Mouse (Mus musculus): Measurements from ENCODE around the gene Eif4h. TPM values are rescaled to one million over a fixed set of nuclear protein-coding genes. Genes with fewer than 3 reads are reported as not detected.
A peak's percentile ranks its signal among the peaks of the same experiment; 100 is the strongest.
"Not testable (repeated sequence)": the region's sequence is repeated elsewhere in the genome, so short reads cannot be mapped to it uniquely, and the experiment has no call there.

Gene Eif4h
- polyA plus RNA-seq, 1 experiment from 2014 or later = 396 TPM

DNA sequence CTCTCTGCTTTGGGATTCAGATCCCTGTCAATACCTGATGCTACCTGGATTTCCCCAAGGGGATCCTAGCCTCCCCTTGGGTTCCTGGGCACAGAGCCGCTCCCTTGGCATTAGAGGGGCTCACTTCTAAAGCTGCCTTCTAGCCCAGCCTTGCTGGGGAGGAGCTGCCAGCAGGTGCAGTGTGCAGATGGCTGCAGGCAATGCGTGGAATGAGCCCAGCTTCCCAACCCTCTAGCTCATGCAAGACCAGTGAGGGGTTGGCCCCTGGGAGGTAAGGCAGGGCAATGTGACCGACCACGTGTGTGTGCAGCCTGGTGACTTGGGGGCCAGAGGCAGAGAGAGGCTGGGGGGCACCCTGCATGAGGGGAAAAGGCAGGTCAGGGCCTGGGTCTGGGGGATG lies 17.4 kb upstream of the Eif4h start:
- Histone ChIP-seq H3K4me2 (ENCODE audit: low read depth, low read length) (no peak overlapping the region), H3K36me3 (ENCODE audit: control insufficient read depth, insufficient read depth, low read length) (no peaks in the 10 kb centered on the region), H3K9ac (ENCODE audit: low read depth, low read length) (no peak overlapping the region), H3K4me3 (ENCODE audit: low read length) (no peak overlapping the region), H3K27me3 (replicated peaks; ENCODE audit: control insufficient read depth, insufficient read depth, low read length) (no peaks in the 10 kb centered on the region), H3K4me1 (ENCODE audit: control insufficient read depth, insufficient read depth, low read length) (no peaks in the 10 kb centered on the region), H3K27ac (ENCODE audit: low read length) (no peak overlapping the region), H3K9me3 (ENCODE audit: control insufficient read depth, low read length) (no peaks in the 10 kb centered on the region)
- 77% methylated on average over 4 of the region's 4 CpGs for WGBS
- no peak for ATAC-seq

DNA sequence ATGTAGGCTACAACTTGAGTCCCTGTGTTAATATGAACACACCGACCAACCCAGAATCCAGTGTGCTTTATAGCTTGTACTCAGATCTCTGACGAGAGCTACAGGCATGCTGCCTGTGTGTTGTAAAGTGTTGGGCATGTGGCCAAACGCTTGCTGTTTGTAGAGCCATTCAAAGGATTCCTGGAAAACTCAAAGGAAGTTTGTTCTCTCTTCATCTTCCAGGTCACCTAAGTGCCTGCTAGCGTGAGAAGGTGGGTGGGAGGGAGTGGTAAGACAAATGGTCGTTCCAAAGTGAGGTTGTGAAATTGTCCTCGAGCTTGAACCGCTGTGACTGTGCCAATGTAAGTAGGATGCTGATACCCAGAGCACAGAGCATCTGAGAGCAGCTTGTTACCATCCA lies 12.7 kb upstream of the Eif4h start:
- no peak for ATAC-seq

DNA sequence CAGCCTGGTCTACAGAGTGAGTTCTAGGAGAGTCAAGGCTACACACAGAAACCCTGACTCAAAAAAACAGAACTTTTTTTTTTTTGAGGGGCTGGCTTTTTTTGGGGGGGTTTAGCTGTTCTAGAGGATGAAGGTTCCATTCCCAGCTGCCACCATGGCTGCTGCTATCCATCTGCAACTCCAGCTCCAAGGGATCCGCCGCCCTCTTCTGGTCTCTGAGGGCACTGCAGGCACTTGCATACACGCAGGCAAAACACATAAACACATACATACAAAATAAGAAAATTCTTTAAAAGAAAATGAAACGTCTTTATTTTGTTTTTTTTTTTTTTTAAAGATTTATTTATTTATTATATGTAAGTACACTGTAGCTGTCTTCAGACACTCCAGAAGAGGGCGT lies 11.6 kb upstream of the Eif4h start:
- no peak overlapping the region for H3K27ac ChIP-seq (ENCODE audit: low read length)
- no peaks in the 10 kb centered on the region for H3K27me3 ChIP-seq (replicated peaks; ENCODE audit: control insufficient read depth, insufficient read depth, low read length)
- WGBS = 39% methylated on average over 4 of the region's 5 CpGs
- no peaks in the 10 kb centered on the region for H3K36me3 ChIP-seq (ENCODE audit: control insufficient read depth, insufficient read depth, low read length)
- ATAC-seq = no peak
- H3K9me3 ChIP-seq (ENCODE audit: control insufficient read depth, low read length) = no peaks in the 10 kb centered on the region
- H3K4me1 ChIP-seq (ENCODE audit: control insufficient read depth, insufficient read depth, low read length) = no peaks in the 10 kb centered on the region
- H3K4me3 ChIP-seq (ENCODE audit: low read length) = no peak overlapping the region
- no peak overlapping the region for H3K9ac ChIP-seq (ENCODE audit: low read depth, low read length)
- H3K4me2 ChIP-seq (ENCODE audit: low read depth, low read length) = no peak overlapping the region

More for the DNA sequence above, 12.7 kb upstream of the Eif4h start:
- Histone ChIP-seq H3K27me3 (replicated peaks; ENCODE audit: control insufficient read depth, insufficient read depth, low read length) (no peaks in the 10 kb centered on the region), H3K27ac (ENCODE audit: low read length) (no peak overlapping the region), H3K36me3 (ENCODE audit: control insufficient read depth, insufficient read depth, low read length) (no peaks in the 10 kb centered on the region), H3K4me3 (ENCODE audit: low read length) (no peak overlapping the region), H3K9me3 (ENCODE audit: control insufficient read depth, low read length) (no peaks in the 10 kb centered on the region), H3K9ac (ENCODE audit: low read depth, low read length) (no peak overlapping the region), H3K4me1 (ENCODE audit: control insufficient read depth, insufficient read depth, low read length) (no peaks in the 10 kb centered on the region), H3K4me2 (ENCODE audit: low read depth, low read length) (no peak overlapping the region)
- WGBS = 35% methylated on average over 7 of the region's 7 CpGs

DNA sequence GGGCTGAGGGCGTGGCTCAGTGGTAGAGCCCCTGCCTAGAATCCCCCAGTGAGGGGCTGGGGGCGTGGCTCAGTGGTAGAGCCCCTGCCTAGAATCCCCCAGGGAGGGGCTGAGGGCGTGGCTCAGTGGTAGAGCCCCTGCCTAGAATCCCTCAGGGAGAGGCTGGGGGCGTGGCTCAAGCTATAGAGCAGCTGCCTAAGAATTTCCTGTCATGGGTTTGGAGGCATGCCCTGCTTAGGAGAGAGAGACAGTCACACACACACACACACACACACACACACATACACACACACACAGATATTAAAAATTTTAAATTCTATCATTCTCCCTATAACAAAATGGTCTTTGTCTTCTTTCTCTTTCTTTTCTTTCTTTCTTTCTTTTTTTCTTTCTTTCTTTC lies 9.7 kb upstream of the Eif4h start:
- ATAC-seq = 0 out of 2 replicates have a peak, but pooled peaks have one; percentile 35
- not testable (repeated sequence) for H3K9ac ChIP-seq (ENCODE audit: low read depth, low read length); H3K9me3 ChIP-seq (ENCODE audit: control insufficient read depth, low read length); H3K27ac ChIP-seq (ENCODE audit: low read length); H3K4me2 ChIP-seq (ENCODE audit: low read depth, low read length); H3K4me1 ChIP-seq (ENCODE audit: control insufficient read depth, insufficient read depth, low read length); H3K36me3 ChIP-seq (ENCODE audit: control insufficient read depth, insufficient read depth, low read length); H3K4me3 ChIP-seq (ENCODE audit: low read length); H3K27me3 ChIP-seq (replicated peaks; ENCODE audit: control insufficient read depth, insufficient read depth, low read length)
- WGBS = 77% methylated on average over 3 of the region's 4 CpGs

DNA sequence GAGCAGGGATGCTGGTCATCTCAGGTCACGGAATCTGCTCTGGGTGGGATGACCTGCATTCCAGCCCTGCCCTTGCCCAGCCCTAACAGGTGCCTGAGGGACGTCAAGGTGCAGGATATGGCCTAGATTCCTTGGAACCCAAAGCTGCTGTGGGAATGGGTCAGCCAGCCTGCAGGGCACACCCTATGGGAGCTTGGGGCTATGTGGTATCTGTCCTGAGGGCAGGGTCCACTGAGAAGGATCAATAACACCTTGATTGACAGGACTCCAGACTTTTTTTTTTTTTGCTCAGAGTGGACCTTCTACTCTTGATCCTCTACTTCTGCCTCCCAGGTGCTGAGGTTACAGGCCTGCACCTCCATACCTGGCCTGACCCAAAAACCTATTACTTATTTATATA lies 8.1 kb upstream of the Eif4h start:
- no peak overlapping the region for H3K4me3 ChIP-seq (ENCODE audit: low read length)
- WGBS = 77% methylated on average over 2 of the region's 2 CpGs

DNA sequence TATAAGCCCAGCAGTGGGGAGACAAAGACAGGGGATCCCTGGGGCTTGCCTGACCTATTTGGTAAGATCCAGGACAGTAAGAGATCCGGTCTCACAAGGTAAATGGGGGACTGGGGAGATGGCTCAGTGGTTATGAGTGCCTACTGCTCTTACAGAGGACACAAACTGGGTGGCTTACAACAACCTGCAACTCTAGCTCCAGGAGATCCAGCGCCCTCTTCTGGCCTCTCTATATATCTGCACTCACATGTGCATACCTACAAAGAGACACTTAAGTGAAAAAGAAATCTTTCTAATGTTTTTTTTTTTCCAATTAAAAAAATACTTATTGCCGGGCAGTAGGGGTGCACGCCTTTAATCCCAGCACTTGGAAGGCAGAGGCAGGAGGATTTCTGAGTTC lies 7.2 kb upstream of the Eif4h start:
- Histone ChIP-seq H3K9me3 (ENCODE audit: control insufficient read depth, low read length) (no peaks in the 10 kb centered on the region), H3K4me2 (ENCODE audit: low read depth, low read length) (no peak overlapping the region), H3K4me3 (ENCODE audit: low read length) (no peak overlapping the region), H3K27ac (ENCODE audit: low read length) (no peak overlapping the region), H3K9ac (ENCODE audit: low read depth, low read length) (no peak overlapping the region), H3K27me3 (replicated peaks; ENCODE audit: control insufficient read depth, insufficient read depth, low read length) (no peaks in the 10 kb centered on the region), H3K36me3 (ENCODE audit: control insufficient read depth, insufficient read depth, low read length) (no peaks in the 10 kb centered on the region), H3K4me1 (ENCODE audit: control insufficient read depth, insufficient read depth, low read length) (peaks cover 5% of the 10 kb centered on the region; the same call in 1 of the 2 replicates)
- no peak for ATAC-seq
- 73% methylated on average over 4 of the region's 4 CpGs for WGBS

More for the DNA sequence above, 8.1 kb upstream of the Eif4h start:
- H3K9ac ChIP-seq (ENCODE audit: low read depth, low read length) = no peak overlapping the region
- no peak overlapping the region for H3K27ac ChIP-seq (ENCODE audit: low read length)
- no peaks in the 10 kb centered on the region for H3K27me3 ChIP-seq (replicated peaks; ENCODE audit: control insufficient read depth, insufficient read depth, low read length)
- H3K4me2 ChIP-seq (ENCODE audit: low read depth, low read length) = no peak overlapping the region
- H3K9me3 ChIP-seq (ENCODE audit: control insufficient read depth, low read length) = no peaks in the 10 kb centered on the region
- no peak for ATAC-seq
- no peaks in the 10 kb centered on the region for H3K36me3 ChIP-seq (ENCODE audit: control insufficient read depth, insufficient read depth, low read length)
- peaks cover 5% of the 10 kb centered on the region; the same call in 1 of the 2 replicates for H3K4me1 ChIP-seq (ENCODE audit: control insufficient read depth, insufficient read depth, low read length)

DNA sequence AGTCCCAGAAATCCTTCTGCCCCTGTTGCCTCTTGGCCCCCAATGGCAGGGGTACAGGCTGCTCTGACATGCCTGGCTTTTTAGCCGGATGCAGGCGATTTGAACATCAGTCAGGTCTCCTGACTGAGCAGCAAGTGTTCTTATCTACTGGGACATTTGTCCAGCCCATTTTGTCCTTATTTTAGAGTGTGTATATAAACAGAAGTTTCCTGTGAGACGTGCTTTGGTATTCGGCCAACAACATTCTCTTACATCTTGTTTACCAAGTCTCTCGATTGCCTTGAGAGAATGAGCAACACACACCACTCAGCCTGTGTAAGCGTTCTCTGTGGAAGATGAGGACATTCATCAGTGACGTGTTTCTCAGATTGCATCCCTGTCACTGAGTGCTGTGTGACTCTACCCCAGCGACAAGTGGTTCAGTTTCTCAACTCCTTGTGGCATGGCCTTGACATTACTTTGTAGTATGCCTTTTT lies 5.4 kb upstream of the Eif4h start:
- no peaks in the 10 kb centered on the region for H3K27me3 ChIP-seq (replicated peaks; ENCODE audit: control insufficient read depth, insufficient read depth, low read length)
- no peaks in the 10 kb centered on the region for H3K9me3 ChIP-seq (ENCODE audit: control insufficient read depth, low read length)
- WGBS = 32% methylated on average over 8 of the region's 8 CpGs
- H3K36me3 ChIP-seq (ENCODE audit: control insufficient read depth, insufficient read depth, low read length) = no peaks in the 10 kb centered on the region
- no peak overlapping the region for H3K9ac ChIP-seq (ENCODE audit: low read depth, low read length)
- peak overlapping the region; percentile 43; the same call in 1 of the 2 replicates for H3K27ac ChIP-seq (ENCODE audit: low read length)
- peak; percentile 65 for ATAC-seq
- H3K4me1 ChIP-seq (ENCODE audit: control insufficient read depth, insufficient read depth, low read length) = peaks cover 5% of the 10 kb centered on the region; the same call in 1 of the 2 replicates
- H3K4me3 ChIP-seq (ENCODE audit: low read length) = no peak overlapping the region
- no peak overlapping the region for H3K4me2 ChIP-seq (ENCODE audit: low read depth, low read length)

DNA sequence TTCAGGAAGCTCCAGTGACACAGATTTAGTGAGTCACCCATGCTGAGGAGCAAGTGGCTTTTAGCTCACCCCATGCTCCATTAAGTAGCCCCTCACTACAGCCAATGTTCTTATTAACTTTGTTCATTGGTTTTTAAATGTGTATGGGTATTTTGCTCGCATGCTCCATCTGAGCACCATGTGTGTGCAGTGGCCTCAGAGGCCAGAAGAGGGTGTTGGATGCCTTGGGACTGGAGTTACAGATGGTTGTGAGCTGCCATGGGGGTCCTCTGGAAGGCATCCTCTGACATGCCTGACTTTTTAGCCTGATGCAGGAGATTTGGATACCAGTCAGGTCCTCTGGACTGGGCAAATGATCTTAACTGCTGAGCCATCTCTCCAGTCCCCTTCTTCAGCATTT lies 4.8 kb upstream of the Eif4h start:
- no peak overlapping the region for H3K4me2 ChIP-seq (ENCODE audit: low read depth, low read length)
- ATAC-seq = no peak
- peak overlapping the region; percentile 43; the same call in 1 of the 2 replicates for H3K27ac ChIP-seq (ENCODE audit: low read length)
- H3K27me3 ChIP-seq (replicated peaks; ENCODE audit: control insufficient read depth, insufficient read depth, low read length) = no peaks in the 10 kb centered on the region
- WGBS = 79% methylated on average over 1 of the region's 1 CpGs
- no peak overlapping the region for H3K9ac ChIP-seq (ENCODE audit: low read depth, low read length)
- no peaks in the 10 kb centered on the region for H3K36me3 ChIP-seq (ENCODE audit: control insufficient read depth, insufficient read depth, low read length)
- no peak overlapping the region for H3K4me3 ChIP-seq (ENCODE audit: low read length)
- peaks cover 5% of the 10 kb centered on the region; the same call in 1 of the 2 replicates for H3K4me1 ChIP-seq (ENCODE audit: control insufficient read depth, insufficient read depth, low read length)
- H3K9me3 ChIP-seq (ENCODE audit: control insufficient read depth, low read length) = no peaks in the 10 kb centered on the region

DNA sequence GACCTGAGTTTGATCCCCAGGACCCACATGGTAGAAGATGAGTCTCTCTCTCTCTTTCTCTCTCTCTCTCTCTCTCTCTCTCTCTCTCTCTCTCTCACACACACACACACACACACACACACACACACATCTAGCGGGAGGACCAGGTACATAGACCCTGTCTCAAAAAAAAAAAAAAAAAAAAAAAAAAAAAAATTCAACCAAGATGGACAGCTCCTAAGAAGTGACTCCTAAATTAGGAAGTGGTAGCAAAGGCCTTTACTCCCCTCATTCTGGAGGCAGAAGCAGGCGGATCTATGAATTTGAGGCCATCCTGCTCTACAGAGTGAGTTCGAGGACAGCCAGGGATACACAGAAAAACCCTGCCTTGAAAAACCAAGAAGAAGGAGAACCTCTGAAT lies 1.1 kb upstream of the Eif4h start:
- Histone ChIP-seq H3K27ac (ENCODE audit: low read length) (no peak overlapping the region), H3K27me3 (replicated peaks; ENCODE audit: control insufficient read depth, insufficient read depth, low read length) (no peaks in the 10 kb centered on the region), H3K4me3 (ENCODE audit: low read length) (no peak overlapping the region), H3K4me2 (ENCODE audit: low read depth, low read length) (no peak overlapping the region), H3K4me1 (ENCODE audit: control insufficient read depth, insufficient read depth, low read length) (peaks cover 9% of the 10 kb centered on the region; the same call in 1 of the 2 replicates), H3K9me3 (ENCODE audit: control insufficient read depth, low read length) (no peaks in the 10 kb centered on the region), H3K9ac (ENCODE audit: low read depth, low read length) (no peak overlapping the region), H3K36me3 (ENCODE audit: control insufficient read depth, insufficient read depth, low read length) (peaks cover 5% of the 10 kb centered on the region; the same call in 1 of the 2 replicates)
- WGBS = 93% methylated on average over 3 of the region's 3 CpGs
- no peak for ATAC-seq

Measured in intestine, embryonic 16.5 days (tissue).